Mouse (Mus musculus) liver, embryonic 14.5 days (tissue): Measurements from ENCODE around the gene A030005L19Rik.

Experiments used
- CTCF ChIP-seq: IDR thresholded peaks from 2 replicates; pipeline ENCODE4 v1.5.1; 2016; ENCODE audit warnings: antibody characterized with exemption, low read depth, control low read depth
- EP300 ChIP-seq: IDR thresholded peaks from 2 replicates; pipeline ENCODE4 v1.6.1; 2016; ENCODE audit warnings: antibody characterized with exemption, low read depth

GRCm38 (mm10) chr1:82879172-82879571 lies 34.0 kb upstream of the A030005L19Rik start:
- TF ChIP-seq EP300 (no peak), CTCF (no peak)
